Mouse (Mus musculus) right cerebral cortex, postnatal 10 days (tissue): ENCODE results near the gene Gm13305.
"Not testable (repeated sequence)": the region's sequence is repeated elsewhere in the genome, so short reads cannot be mapped to it uniquely, and the experiment has no call there.

Experiments
- DNase-seq, 2 experiments: peaks; one replicate each; pipeline ENCODE4 v3.0.0; 2021; ENCODE audit warnings: low spot score in 2 of 2

Gene Gm13305

GRCm38 (mm10) chr4:42168503-42168902, at the start of gene Gm13305:
Gm13305 (minus strand) TSS chr4:42168603.
- not testable (repeated sequence) for DNase-seq

GRCm38 (mm10) chr4:42184980-42185372, 16.6 kb upstream of the Gm13305 start:
- DNase-seq, result not testable (repeated sequence)

- DNase-seq, result not testable (repeated sequence)
These were observed 16.0 kb upstream of the Gm13305 start for GRCm38 (mm10) chr4:42184324-42184979.

- not testable (repeated sequence) for DNase-seq
These were observed 15.1 kb upstream of the Gm13305 start for GRCm38 (mm10) chr4:42183234-42184197.

DNA sequence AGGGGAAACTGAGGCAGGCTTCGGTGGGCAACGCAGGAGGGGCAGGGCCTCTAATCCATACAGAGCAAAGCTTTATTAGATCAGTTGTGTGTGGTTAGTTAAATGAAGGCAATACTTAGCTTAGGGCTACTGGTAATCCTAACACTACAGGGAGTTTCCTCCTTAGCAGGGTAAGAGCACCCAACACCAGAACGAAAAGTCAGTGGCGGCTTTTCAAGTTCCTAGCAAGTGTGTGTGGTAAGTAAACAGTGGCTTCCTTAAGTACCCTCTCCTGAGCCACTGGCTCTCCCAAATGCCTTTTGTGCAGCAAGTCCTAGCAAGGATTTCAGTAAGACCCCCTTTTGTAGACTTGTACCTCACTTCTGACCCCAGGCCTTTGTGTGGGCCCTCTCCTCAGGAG, 9.8 kb upstream of the Gm13305 start:
- DNase-seq, result not testable (repeated sequence)

GRCm38 (mm10) chr4:42153136-42153535, 15.3 kb downstream of the Gm13305 start, which contains the start of gene Gm13306:
Gm13306 (plus strand) TSS chr4:42153436.
- not testable (repeated sequence) for DNase-seq

- not testable (repeated sequence) for DNase-seq
These were observed 53.9 kb downstream of the Gm13305 start, which contains the start of gene Gm13304 for GRCm38 (mm10) chr4:42114517-42114916. Gm13304 (plus strand) TSS chr4:42114817.
